Comparison of ENCODE assay signal across 11 mouse cellular contexts in genomic region chr1:134201751-134202420, GRCm38 (mm10). TPM values are rescaled to one million over a fixed set of nuclear protein-coding genes. Genes with fewer than 3 reads are reported as not detected.
DNase-seq lines count a peak whose midpoint lies in the region; ATAC-seq and TF ChIP-seq lines count a peak whose summit lies in the region.
"Had no signal": no experiment of that assay in that cellular context is flagged by ENCODE, and none has a peak within 500 bp of the region (broad histone marks: within the 10 kb centered on the region; RNA-seq: fewer than 3 reads in every experiment).

No protein-coding gene starts in this region.

- no peak overlapping the region for H3K4me3 ChIP-seq in intestine, embryonic 14.5 days (ENCODE audit: low read depth, low read length)
- no peak overlapping the region for H3K4me3 ChIP-seq in intestine, embryonic 15.5 days (replicated peaks)
- no peak overlapping the region for H3K4me3 ChIP-seq in ES-E14 (ENCODE audit: insufficient read depth in 1 of 2, low read depth in 1 of 2, low read length in 2 of 2, poor library complexity in 1 of 2, severe bottlenecking in 1 of 2)
- H3K4me3 ChIP-seq: embryonic facial prominence, embryonic 12.5 days; stomach, embryonic 15.5 days had no signal

- ATAC-seq in intestine, embryonic 14.5 days (replicated peaks; ENCODE audit: low FRiP score, low TSS enrichment, low read depth): no peak
- ATAC-seq in intestine, embryonic 15.5 days: no peak

- in situ Hi-C loops in ES-E14 (cut with MboI; ENCODE audit: low sequenced_read_pairs in 2 of 2, unreplicated experiment in 2 of 2): no loop called here

- H3K9me3 ChIP-seq in intestine, embryonic 14.5 days (ENCODE audit: control insufficient read depth, low read length): no peaks in the 10 kb centered on the region
- H3K9me3 ChIP-seq in intestine, embryonic 15.5 days: no peaks in the 10 kb centered on the region
- no peaks in the 10 kb centered on the region for H3K9me3 ChIP-seq in ES-E14 (ENCODE audit: control insufficient read depth, insufficient read depth, low read depth, low read length)
- H3K9me3 ChIP-seq: embryonic facial prominence, embryonic 12.5 days; stomach, embryonic 15.5 days had no signal

- DNase-seq in intestine, embryonic 14.5 days (ENCODE audit: low spot score): peak; percentile 77
- DNase-seq in 3T3-L1 (ENCODE audit: low read depth, low spot score): peak; percentile 68
- DNase-seq in ES-E14 (ENCODE audit: low read depth, low spot score): peak; percentile 71
- DNase-seq in embryo, embryonic 11 days: peak; percentile 50
- DNase-seq in kidney, postnatal 4 days: peak; percentile 84 to 85
- peak; percentile 73 for DNase-seq in retina, postnatal 1 day
- no peak for DNase-seq in spleen, postnatal 14 days (ENCODE audit: low spot score in 2 of 2)

- no peaks in the 10 kb centered on the region for H3K36me3 ChIP-seq in intestine, embryonic 14.5 days (ENCODE audit: control insufficient read depth, insufficient read depth, low read length)
- H3K36me3 ChIP-seq in intestine, embryonic 15.5 days: no peaks in the 10 kb centered on the region
- H3K36me3 ChIP-seq in ES-E14 (ENCODE audit: control insufficient read depth, insufficient read depth, low read length, poor library complexity, severe bottlenecking): no peaks in the 10 kb centered on the region
- H3K36me3 ChIP-seq: embryonic facial prominence, embryonic 12.5 days; stomach, embryonic 15.5 days had no signal

- 38% methylated on average over 3 of the region's 3 CpGs for WGBS in intestine, embryonic 14.5 days
- WGBS in intestine, embryonic 15.5 days: 37% methylated on average over 3 of the region's 3 CpGs

- H3K9ac ChIP-seq in intestine, embryonic 14.5 days (ENCODE audit: low read length): no peak overlapping the region
- H3K9ac ChIP-seq in intestine, embryonic 15.5 days: no peak overlapping the region
- no peak overlapping the region for H3K9ac ChIP-seq in ES-E14 (ENCODE audit: insufficient read depth, low read depth, low read length, poor library complexity, severe bottlenecking)
- H3K9ac ChIP-seq: embryonic facial prominence, embryonic 12.5 days; stomach, embryonic 15.5 days had no signal

- peaks cover 10% of the 10 kb centered on the region for H3K4me1 ChIP-seq in intestine, embryonic 14.5 days (replicated peaks; ENCODE audit: control insufficient read depth, insufficient read depth, low read length)
- peaks cover 14% of the 10 kb centered on the region for H3K4me1 ChIP-seq in intestine, embryonic 15.5 days (replicated peaks)
- H3K4me1 ChIP-seq in ES-E14 (ENCODE audit: control insufficient read depth in 2 of 2, insufficient read depth in 2 of 2, low read length in 2 of 2, poor library complexity in 1 of 2): peaks cover 0 to 3% of the 10 kb centered on the region in 2 experiments; a peak in 1 of 4 replicates

- H3K4me2 ChIP-seq in intestine, embryonic 14.5 days (ENCODE audit: low read length): no peak overlapping the region
- H3K4me2 ChIP-seq in intestine, embryonic 15.5 days (replicated peaks): no peak overlapping the region
- H3K4me2 ChIP-seq: embryonic facial prominence, embryonic 12.5 days; stomach, embryonic 15.5 days had no signal

- no peak overlapping the region for H3K27ac ChIP-seq in intestine, embryonic 14.5 days (ENCODE audit: low read depth)
- no peak overlapping the region for H3K27ac ChIP-seq in intestine, embryonic 15.5 days
- no peak overlapping the region for H3K27ac ChIP-seq in ES-E14 (ENCODE audit: insufficient read depth, low read depth, low read length, poor library complexity, severe bottlenecking)
- H3K27ac ChIP-seq: embryonic facial prominence, embryonic 12.5 days; stomach, embryonic 15.5 days had no signal

- H3K27me3 ChIP-seq in intestine, embryonic 14.5 days (replicated peaks; ENCODE audit: control insufficient read depth, insufficient read depth, low read length): no peaks in the 10 kb centered on the region
- H3K27me3 ChIP-seq in intestine, embryonic 15.5 days (replicated peaks): no peaks in the 10 kb centered on the region
- H3K27me3 ChIP-seq: stomach, embryonic 15.5 days had no signal

TF ChIP-seq in ES-E14, 5 proteins besides CTCF, POLR2A, EP300 and RAD21:
- TF ChIP-seq ZC3H11A (IDR thresholded peaks at IDR 0.05; ENCODE audit: borderline replicate concordance, low read depth, low read length) (0 out of 2 replicates have a peak, but pooled peaks have one; percentile 19), CHD2 (IDR thresholded peaks at IDR 0.05; ENCODE audit: low read depth, low read length) (no peak)
TF ChIP-seq in ES-E14: peak in this region for 1.

RNA-seq across cellular contexts. Expression of gene Mybph, which starts 8.6 kb away (rescaled TPM):
- polyA plus RNA-seq in intestine, embryonic 14.5 days (2014; fragmentation: Nextera tagmentation; extraction: Ambion mirVana): not detected in 2 replicates
- 0.15 and 0.52 TPM in 2 replicates for polyA plus RNA-seq in intestine, embryonic 15.5 days (2015; fragmentation: Nextera tagmentation; extraction: Ambion mirVana)
- total RNA-seq in ES-E14 (2012; rRNA removed): not detected in 2 replicates
- total RNA-seq: left cerebral cortex, postnatal 10 days had no signal

RNA-seq across cellular contexts. Expression of gene Chil1, which starts 19.9 kb away (rescaled TPM):
- polyA plus RNA-seq in intestine, embryonic 14.5 days (2014; fragmentation: Nextera tagmentation; extraction: Ambion mirVana): 0.35 and 0.49 TPM in 2 replicates
- 0.44 and 0.58 TPM in 2 replicates for polyA plus RNA-seq in intestine, embryonic 15.5 days (2015; fragmentation: Nextera tagmentation; extraction: Ambion mirVana)
- total RNA-seq in ES-E14 (2012; rRNA removed): 0.98 and 1.4 TPM in 2 replicates

RNA-seq across cellular contexts. Expression of gene Adora1, which starts 33.3 kb away (rescaled TPM):
- polyA plus RNA-seq in intestine, embryonic 14.5 days (2014; fragmentation: Nextera tagmentation; extraction: Ambion mirVana): 1.7 and 2.0 TPM in 2 replicates
- polyA plus RNA-seq in intestine, embryonic 15.5 days (2015; fragmentation: Nextera tagmentation; extraction: Ambion mirVana): 4.0 and 8.3 TPM in 2 replicates
- total RNA-seq in ES-E14 (2012; rRNA removed): 0.16 and 0.58 TPM in 2 replicates

Comparison
In these comparisons a context has a peak if more than half of its experiments do, and no peak if none do; other contexts are left out.
1. DNase-seq: peak in intestine, embryonic 14.5 days (single experiment), 3T3-L1 (single experiment), ES-E14 (single experiment), embryo, embryonic 11 days (single experiment), kidney, postnatal 4 days (2 of 2) and retina, postnatal 1 day (single experiment); none in spleen, postnatal 14 days (0 of 2).